20 mouse cellular contexts compared by ENCODE assay signal in the genomic region with DNA sequence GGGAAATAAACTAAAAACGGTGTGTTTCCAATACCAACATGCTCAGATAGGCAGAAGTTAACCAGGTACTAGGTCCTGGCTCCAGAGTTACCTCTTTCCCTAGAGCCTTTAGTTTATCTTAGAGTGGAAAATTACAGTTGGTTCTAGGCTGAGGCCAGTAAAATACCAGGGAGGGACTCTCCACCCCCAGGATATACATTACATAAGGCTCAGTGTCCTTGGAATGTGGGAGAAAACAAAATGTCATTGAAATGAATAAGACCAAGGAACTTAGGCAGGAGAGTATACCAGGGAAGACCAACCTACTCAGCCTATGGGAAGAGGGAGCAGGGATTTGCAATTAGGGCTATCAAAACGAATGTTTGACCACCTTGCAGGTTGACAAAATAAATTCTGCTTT.
DNase-seq lines count a peak whose midpoint lies in the region; TF ChIP-seq lines count a peak whose summit lies in the region.
"Had no signal": no experiment of that assay in that cellular context is flagged by ENCODE, and none has a peak within 500 bp of the region (broad histone marks: within the 10 kb centered on the region; RNA-seq: fewer than 3 reads in every experiment).

No protein-coding gene starts in this region.

- H3K9me3 ChIP-seq in ES-Bruce4 (replicated peaks; ENCODE audit: control insufficient read depth, insufficient read depth, low read length, poor library complexity, severe bottlenecking): peaks cover 7% of the 10 kb centered on the region; the same call in 1 of the 2 replicates
- no peaks in the 10 kb centered on the region; the same call in 1 of the 2 replicates for H3K9me3 ChIP-seq in forebrain, embryonic 10.5 days
- H3K9me3 ChIP-seq: embryonic facial prominence, embryonic 10.5 days; embryonic facial prominence, embryonic 13.5 days; G1E; hindbrain, embryonic 12.5 days; hindbrain, embryonic 15.5 days had no signal

- peaks cover 3% of the 10 kb centered on the region for H3K4me1 ChIP-seq in ES-Bruce4 (ENCODE audit: control insufficient read depth, insufficient read depth, low read length)
- H3K4me1 ChIP-seq in forebrain, embryonic 10.5 days: no peaks in the 10 kb centered on the region
- H3K4me1 ChIP-seq: embryonic facial prominence, embryonic 10.5 days; embryonic facial prominence, embryonic 13.5 days; hindbrain, embryonic 12.5 days; hindbrain, embryonic 15.5 days had no signal

- no peaks in the 10 kb centered on the region for H3K36me3 ChIP-seq in ES-Bruce4 (ENCODE audit: control insufficient read depth, insufficient read depth, low read length, poor library complexity, severe bottlenecking)
- no peaks in the 10 kb centered on the region for H3K36me3 ChIP-seq in forebrain, embryonic 10.5 days (replicated peaks)
- H3K36me3 ChIP-seq: embryonic facial prominence, embryonic 10.5 days; embryonic facial prominence, embryonic 13.5 days; G1E; hindbrain, embryonic 12.5 days; hindbrain, embryonic 15.5 days had no signal

- H3K9ac ChIP-seq in ES-Bruce4 (ENCODE audit: low read depth, poor library complexity, severe bottlenecking): no peak overlapping the region
- H3K9ac ChIP-seq: embryonic facial prominence, embryonic 13.5 days; forebrain, postnatal 0 days; hindbrain, embryonic 12.5 days; hindbrain, embryonic 15.5 days had no signal

- peak overlapping the region; percentile 51 for H3K27ac ChIP-seq in ES-Bruce4 (ENCODE audit: insufficient read depth, low read length)
- H3K27ac ChIP-seq in forebrain, embryonic 10.5 days: no peak overlapping the region
- H3K27ac ChIP-seq: embryonic facial prominence, embryonic 10.5 days; embryonic facial prominence, embryonic 13.5 days; hindbrain, embryonic 12.5 days; hindbrain, embryonic 15.5 days had no signal

- H3K4me3 ChIP-seq in ES-Bruce4 (ENCODE audit: low read depth, low read length): no peak overlapping the region
- H3K4me3 ChIP-seq in forebrain, embryonic 10.5 days: no peak overlapping the region
- H3K4me3 ChIP-seq: embryonic facial prominence, embryonic 10.5 days; embryonic facial prominence, embryonic 13.5 days; hindbrain, embryonic 12.5 days; hindbrain, embryonic 15.5 days had no signal

- 60% methylated on average over 2 of the region's 2 CpGs for WGBS in forebrain, embryonic 10.5 days

- TF ChIP-seq POLR2A in ES-Bruce4 (IDR thresholded peaks at IDR 0.05; ENCODE audit: insufficient read depth, low read length): no peak

- no peak for TF ChIP-seq EP300 in ES-Bruce4 (IDR thresholded peaks at IDR 0.05; ENCODE audit: insufficient read depth, low read depth, low read length)

- TF ChIP-seq CTCF in ES-Bruce4 (IDR thresholded peaks at IDR 0.05; ENCODE audit: low read depth, low read length): no peak

- peak; percentile 68 for DNase-seq in R1 (ENCODE audit: low read depth, low spot score)
- peak; percentile 5 for DNase-seq in brain, adult 2 months (ENCODE audit: low read depth, low spot score)
- no peak for DNase-seq in kidney, adult 8-10 months
- DNase-seq in forebrain, embryonic 10.5 days (ENCODE audit: extremely low spot score, low spot score): no peak
- no peak for DNase-seq in kidney, postnatal 14 days
- DNase-seq: adrenal gland, adult 2 months; adrenal gland, postnatal 14 days; cerebellum, adult 11-12 months; cerebellum, adult 8-10 months; cerebellum, postnatal 10 days; cerebellum, postnatal 36 days; embryo, embryonic 11 days; forebrain, postnatal 0 days; gastrocnemius, postnatal 10 days had no signal

- H3K27me3 ChIP-seq in ES-Bruce4 (ENCODE audit: control insufficient read depth, insufficient read depth, low read length, poor library complexity, severe bottlenecking): no peaks in the 10 kb centered on the region
- H3K27me3 ChIP-seq in forebrain, embryonic 10.5 days (ENCODE audit: poor library complexity, severe bottlenecking): no peaks in the 10 kb centered on the region
- H3K27me3 ChIP-seq: embryonic facial prominence, embryonic 13.5 days; hindbrain, embryonic 12.5 days; hindbrain, embryonic 15.5 days had no signal

Comparison
In these comparisons a context has a peak if more than half of its experiments do, and no peak if none do; other contexts are left out.
1. DNase-seq: peak in R1 (single experiment) and brain, adult 2 months (single experiment); none in kidney, adult 8-10 months (0 of 2), forebrain, embryonic 10.5 days (single experiment) and kidney, postnatal 14 days (single experiment).